Mouse (Mus musculus): Measurements from ENCODE around the gene Abi3. TPM values are rescaled to one million over a fixed set of nuclear protein-coding genes. Genes with fewer than 3 reads are reported as not detected.

Abi3 gene
- 295 and 795 TPM in 2 replicates for polyA plus RNA-seq (2012; ENCODE audit: low replicate concordance)

GRCm38 (mm10) chr11:95842074-95842681 lies at the start of gene Abi3:
TSS of gene Abi3 (minus strand) at chr11:95842476.

GRCm38 (mm10) chr11:95837059-95837458 lies 5.2 kb downstream of the Abi3 start, which contains the start of gene Gngt2:
TSS of gene Gngt2 (plus strand) at chr11:95837216.

GRCm38 (mm10) chr11:95824071-95824876 lies 18.0 kb downstream of the Abi3 start, which contains the start of gene Phospho1:
TSS of gene Phospho1 (plus strand) at chr11:95824499.

Other genes starting within 250 kb of the Abi3 start
- 9.3 and 24.7 TPM in 2 replicates for gene Phb, start 175.5 kb downstream of the Abi3 start, polyA plus RNA-seq (2012; ENCODE audit: low replicate concordance)
- gene Zfp652, start 129.8 kb downstream of the Abi3 start, polyA plus RNA-seq (2012; ENCODE audit: low replicate concordance), result 67.9 and 77.6 TPM in 2 replicates
- 0.18 TPM in 1 of 2 replicates, not detected in the other for gene B130006D01Rik, start 118.9 kb downstream of the Abi3 start, polyA plus RNA-seq (2012; ENCODE audit: low replicate concordance)
- 89.6 and 205 TPM in 2 replicates for gene Phospho1, start 18.0 kb downstream of the Abi3 start, polyA plus RNA-seq (2012; ENCODE audit: low replicate concordance)
- 42.6 and 87.8 TPM in 2 replicates for gene Gngt2, start 5.3 kb downstream of the Abi3 start, polyA plus RNA-seq (2012; ENCODE audit: low replicate concordance)
- gene B4galnt2, start 72.4 kb upstream of the Abi3 start, polyA plus RNA-seq (2012; ENCODE audit: low replicate concordance), result not detected in 2 replicates
- not detected in 2 replicates for gene Igf2bp1, start 163.5 kb upstream of the Abi3 start, polyA plus RNA-seq (2012; ENCODE audit: low replicate concordance)
- gene Gip, start 182.1 kb upstream of the Abi3 start, polyA plus RNA-seq (2012; ENCODE audit: low replicate concordance), result not detected in 2 replicates
- gene Snf8, start 192.4 kb upstream of the Abi3 start, polyA plus RNA-seq (2012; ENCODE audit: low replicate concordance), result 60.0 and 107 TPM in 2 replicates
- 19.9 and 30.6 TPM in 2 replicates for gene Ube2z, start 222.9 kb upstream of the Abi3 start, polyA plus RNA-seq (2012; ENCODE audit: low replicate concordance)
- 14.0 and 158 TPM in 2 replicates for gene Atp5g1, start 233.2 kb upstream of the Abi3 start, polyA plus RNA-seq (2012; ENCODE audit: low replicate concordance)